Mouse (Mus musculus) heart, postnatal 0 days (tissue): ENCODE measurements around the gene Bola2.

Experiments used
- CTCF ChIP-seq: IDR thresholded peaks from 2 replicates; pipeline ENCODE4 v1.5.1; 2016; ENCODE audit warnings: antibody characterized with exemption, control low read depth, low read depth
- EP300 ChIP-seq: IDR thresholded peaks from 2 replicates; pipeline ENCODE4 v1.6.1; 2016; ENCODE audit warnings: antibody characterized with exemption, low read depth

DNA sequence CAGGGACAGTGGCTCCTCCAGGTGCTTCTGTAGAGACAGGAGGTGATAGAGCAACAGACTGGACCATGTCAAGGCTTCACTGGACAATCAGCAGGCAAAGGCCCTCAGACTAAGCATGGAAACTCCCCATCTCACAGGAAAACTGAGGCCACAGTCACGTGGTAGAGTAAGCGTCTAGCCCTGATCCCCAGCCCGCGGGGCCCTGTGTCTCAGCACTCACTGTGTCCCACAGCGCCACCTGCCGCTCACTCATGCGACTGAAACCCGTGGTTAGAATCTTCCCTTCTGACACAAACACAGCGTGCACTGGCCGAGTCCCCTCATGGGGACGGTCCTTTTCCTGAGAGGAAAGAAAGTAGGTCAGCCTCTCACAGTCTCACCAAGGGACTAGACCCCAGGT, 5.9 kb downstream of the Bola2 start:
- TF ChIP-seq CTCF (peak; percentile 81), EP300 (no peak)
